Mouse (Mus musculus): Measurements from ENCODE around the gene Gng7.

DNA sequence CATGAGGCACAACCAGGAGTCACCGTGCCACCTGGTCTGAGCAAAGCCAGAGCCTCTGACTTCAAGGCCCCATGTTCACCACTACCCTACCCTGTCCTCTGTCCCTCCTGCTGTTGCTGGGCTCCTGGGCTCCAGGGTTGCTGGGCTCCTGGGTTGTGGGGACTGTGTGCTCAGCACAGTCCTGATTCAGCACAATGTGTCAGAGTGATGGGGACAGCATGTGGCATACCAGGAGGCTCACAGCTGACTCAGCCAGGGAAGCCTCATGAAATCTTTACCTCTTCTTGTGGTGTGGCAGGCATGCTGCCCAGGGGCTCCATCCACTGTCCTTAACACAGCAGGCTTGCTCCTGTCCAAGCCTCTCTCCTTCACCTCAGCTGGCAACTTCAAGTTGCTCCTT is 22.8 kb downstream of the Gng7 start:
- TF ChIP-seq HCFC1 (IDR thresholded peaks at IDR 0.05; ENCODE audit: low read depth, low read length), result no peak
- TF ChIP-seq POLR2A (IDR thresholded peaks at IDR 0.05; ENCODE audit: low read depth, low read length), result no peak
- TF ChIP-seq CTCF (conservative IDR thresholded peaks at IDR 0.05 in 1 of 2, IDR thresholded peaks at IDR 0.05 in 1 of 2; ENCODE audit: low read depth in 2 of 2, low read length in 2 of 2), result no peak
- no peak for TF ChIP-seq POLR2AphosphoS2 (IDR thresholded peaks at IDR 0.05; ENCODE audit: low read depth, low read length)
- no peak for TF ChIP-seq UBTF (IDR thresholded peaks at IDR 0.05; ENCODE audit: low read depth, low read length)
- no peak for TF ChIP-seq SIN3A (IDR thresholded peaks at IDR 0.05; ENCODE audit: low read length)
- no peak for TF ChIP-seq E2F4 (IDR thresholded peaks at IDR 0.05; ENCODE audit: insufficient replicate concordance, low read depth, low read length)
- TF ChIP-seq KAT2A (IDR thresholded peaks at IDR 0.05; ENCODE audit: insufficient replicate concordance, low read length), result no peak

Measured in CH12.LX (cell line).